Mouse (Mus musculus) G1E (cell line): ENCODE measurements around the gene Ifi213. TPM values are rescaled to one million over a fixed set of nuclear protein-coding genes. Genes with fewer than 3 reads are reported as not detected.
"Not testable (repeated sequence)": the region's sequence is repeated elsewhere in the genome, so short reads cannot be mapped to it uniquely, and the experiment has no call there.

ENCODE experiments used
- ATAC-seq: 2 replicates; pipeline ENCODE4 v1.8.0; 2016; ENCODE audit warnings: mild to moderate bottlenecking; ENCODE audit not compliant: insufficient number of reproducible peaks, poor library complexity, low FRiP score, severe bottlenecking; ENCODE audit errors: extremely low read depth
- DNase-seq: peaks from one replicate; pipeline ENCODE4 v3.0.0; 2012; ENCODE audit warnings: low spot score
- H3K27me3 ChIP-seq: 2 replicates; pipeline ENCODE4 v1.6.1; 2012; ENCODE audit warnings: mild to moderate bottlenecking, low read length, inconsistent platforms; ENCODE audit not compliant: insufficient read depth
- H3K36me3 ChIP-seq: replicated peaks from 2 replicates; pipeline ENCODE3; 2012; ENCODE audit warnings: mild to moderate bottlenecking, inconsistent platforms
- H3K4me1 ChIP-seq: 2 replicates; pipeline ENCODE4 v1.6.1; 2012; ENCODE audit warnings: low read depth, low read length, inconsistent platforms, mixed read lengths; ENCODE audit not compliant: insufficient read depth
- H3K4me3 ChIP-seq: 2 replicates; pipeline ENCODE4 v1.5.1; 2012; ENCODE audit warnings: low read depth, mild to moderate bottlenecking, inconsistent platforms, low read length, moderate library complexity, mixed read lengths
- H3K9me3 ChIP-seq: replicated peaks from 2 replicates; pipeline ENCODE4 v1.6.1; 2012; ENCODE audit warnings: inconsistent platforms
- CTCF ChIP-seq: IDR thresholded peaks from 2 replicates; pipeline ENCODE4 v1.5.1; 2012; ENCODE audit warnings: low read depth, low read length, inconsistent platforms, mixed read lengths
- GATA1 ChIP-seq: IDR thresholded peaks from 2 replicates; pipeline ENCODE4 v1.6.1; 2012; ENCODE audit warnings: borderline replicate concordance, low read length, inconsistent platforms, mixed read lengths
- GATA2 ChIP-seq: IDR thresholded peaks from 2 replicates; pipeline ENCODE4 v1.6.1; 2012; ENCODE audit warnings: low read depth, low read length, inconsistent platforms, borderline replicate concordance
- POLR2AphosphoS5 ChIP-seq: IDR thresholded peaks from 2 replicates; pipeline ENCODE4 v1.6.1; 2012; ENCODE audit warnings: low read depth, low read length, inconsistent platforms; ENCODE audit not compliant: insufficient replicate concordance
- TAL1 ChIP-seq: conservative IDR thresholded peaks from 2 replicates; pipeline ENCODE4 v1.6.1; 2012; ENCODE audit warnings: low read depth, low read length, inconsistent platforms, mixed read lengths
- polyA plus RNA-seq: library from polyadenylated mRNA; stranded (reverse); fragments of >175 nt; gene quantifications from 2 replicates; pipeline ENCODE4 v1.2.3, GENCODE M21; 2012
- total RNA-seq, 2 experiments: library from RNA; stranded (forward) in 1 of 2; stranded (reverse) in 1 of 2; fragments of 200-1000 nt in 1 of 2; fragments of >200 nt in 1 of 2; fragmentation: Nextera tagmentation in 1 of 2; gene quantifications; 2 replicates each; pipeline ENCODE4 v1.2.3; 2014 to 2017

The Ifi213 gene
- total and polyA plus RNA-seq, 3 experiments: 0.11 TPM; not detected in 2

DNA sequence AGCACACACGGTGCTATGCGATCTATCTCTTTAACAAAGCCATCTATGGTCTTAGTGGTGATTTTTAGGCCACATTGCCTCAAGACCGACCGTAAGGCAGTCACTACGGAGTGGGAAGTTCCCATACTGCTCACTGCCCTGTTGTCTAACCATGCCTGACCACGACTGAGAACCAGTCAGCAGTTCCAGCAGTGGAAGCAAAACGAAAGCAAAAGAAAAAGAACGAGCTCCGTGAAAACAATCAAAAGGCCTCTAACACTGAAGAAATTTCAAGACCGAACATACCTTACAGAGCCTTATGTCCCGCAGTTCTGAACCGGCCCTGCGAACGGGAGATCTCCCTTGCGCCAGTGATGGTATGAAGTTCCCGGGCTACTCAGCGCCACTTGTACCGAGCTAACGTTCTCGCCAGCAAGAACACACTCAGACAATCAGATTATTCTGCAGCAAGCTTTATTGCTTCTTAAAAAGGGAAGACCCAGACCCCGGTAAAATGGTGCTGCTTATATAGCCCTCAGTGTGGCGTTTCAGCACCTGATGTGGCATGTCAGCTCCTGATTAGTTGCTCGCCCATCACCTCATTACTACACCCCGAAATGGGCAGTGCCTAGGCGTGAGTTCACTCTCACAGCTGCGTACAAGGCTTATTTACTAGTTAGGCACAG lies 19.0 kb downstream of the Ifi213 start:
- no peak overlapping the region for H3K4me3 ChIP-seq
- H3K4me1 ChIP-seq: no peaks in the 10 kb centered on the region
- H3K36me3 ChIP-seq: no peaks in the 10 kb centered on the region
- peaks cover 20% of the 10 kb centered on the region for H3K9me3 ChIP-seq
- no peak for TF ChIP-seq POLR2AphosphoS5
- TF ChIP-seq CTCF: no peak
- TF ChIP-seq GATA1: no peak
- TF ChIP-seq GATA2: no peak
- TF ChIP-seq TAL1: no peak
- DNase-seq: no peak
- no peak for ATAC-seq
- no peaks in the 10 kb centered on the region for H3K27me3 ChIP-seq

DNA sequence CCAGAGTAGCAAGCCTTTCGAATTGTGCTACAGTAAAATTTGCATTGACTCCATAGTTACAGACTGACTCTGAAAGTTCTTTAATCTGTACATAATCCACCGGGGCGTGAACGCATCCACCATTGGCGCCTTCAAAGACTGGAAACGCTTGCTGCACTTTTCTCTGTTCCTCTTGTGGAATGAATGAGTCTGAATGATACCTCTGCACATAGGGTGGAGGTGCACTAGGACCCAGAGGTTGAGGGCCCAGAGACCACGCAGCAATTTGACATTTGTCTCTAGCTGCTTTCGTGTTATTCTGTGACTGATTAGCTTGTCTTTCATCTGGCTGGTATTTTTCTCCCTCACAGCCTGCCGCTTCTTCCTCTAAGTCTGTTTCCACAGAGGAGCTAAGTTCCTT lies 20.0 kb downstream of the Ifi213 start:
- peaks cover 20% of the 10 kb centered on the region for H3K9me3 ChIP-seq
- no peaks in the 10 kb centered on the region for H3K4me1 ChIP-seq
- no peak overlapping the region for H3K4me3 ChIP-seq
- H3K36me3 ChIP-seq: no peaks in the 10 kb centered on the region
- ATAC-seq (no peak), DNase-seq (no peak)
- TF ChIP-seq GATA1 (no peak), TAL1 (no peak), CTCF (no peak)
- H3K27me3 ChIP-seq: no peaks in the 10 kb centered on the region

DNA sequence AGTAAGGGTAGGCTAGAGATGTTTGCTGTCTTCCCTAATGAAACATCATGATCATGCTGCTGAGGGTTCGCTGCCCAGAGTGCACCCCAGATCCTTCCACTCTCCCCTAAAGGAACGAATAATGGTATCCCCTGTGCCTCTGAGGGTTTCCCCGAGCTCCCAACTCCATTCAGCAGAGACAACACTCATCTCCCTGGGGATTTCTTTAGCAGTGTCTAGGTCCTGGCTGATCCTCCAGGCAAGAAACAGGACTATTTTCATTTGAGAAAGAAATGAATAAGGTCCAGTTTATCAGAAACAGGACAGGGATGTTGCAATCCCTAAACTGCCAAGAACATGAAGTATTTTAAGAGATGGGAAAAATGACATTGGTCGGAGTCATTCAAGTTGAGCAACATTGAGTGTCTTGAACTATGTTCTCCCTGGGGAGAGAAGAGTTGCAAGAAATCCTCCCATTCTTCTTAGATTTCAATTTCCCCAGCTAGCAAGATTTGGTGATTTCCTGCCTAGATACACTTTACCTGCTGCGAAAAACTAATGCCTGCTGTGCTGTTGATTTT lies 48.5 kb downstream of the Ifi213 start:
- H3K4me3 ChIP-seq: not testable (repeated sequence)

DNA sequence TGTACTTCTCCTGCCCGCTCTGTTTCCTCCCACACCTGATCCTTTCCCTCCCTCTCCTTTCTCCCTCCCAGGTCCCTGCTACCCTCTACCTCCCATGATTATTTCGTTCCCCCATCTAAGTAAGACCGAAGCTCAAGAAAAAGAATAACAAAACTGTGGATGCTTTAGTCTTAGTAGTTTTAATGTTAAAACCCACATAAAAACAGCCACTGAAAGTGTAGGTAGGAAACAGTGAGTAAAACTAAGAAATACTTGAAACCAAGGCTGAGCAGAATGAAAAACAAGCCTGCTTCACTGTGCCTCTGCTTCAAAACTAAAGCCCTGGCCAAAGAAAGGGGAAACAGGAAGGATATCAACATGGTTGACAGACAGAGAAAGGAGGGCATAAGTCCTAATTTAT lies 50.3 kb downstream of the Ifi213 start:
- not testable (repeated sequence) for H3K4me3 ChIP-seq, DNase-seq, H3K27me3 ChIP-seq, H3K4me1 ChIP-seq, H3K36me3 ChIP-seq, H3K9me3 ChIP-seq, ATAC-seq

More for the DNA sequence above, 48.5 kb downstream of the Ifi213 start:
- ATAC-seq, H3K36me3 ChIP-seq, H3K4me1 ChIP-seq, H3K9me3 ChIP-seq, H3K27me3 ChIP-seq, DNase-seq: not testable (repeated sequence)

DNA sequence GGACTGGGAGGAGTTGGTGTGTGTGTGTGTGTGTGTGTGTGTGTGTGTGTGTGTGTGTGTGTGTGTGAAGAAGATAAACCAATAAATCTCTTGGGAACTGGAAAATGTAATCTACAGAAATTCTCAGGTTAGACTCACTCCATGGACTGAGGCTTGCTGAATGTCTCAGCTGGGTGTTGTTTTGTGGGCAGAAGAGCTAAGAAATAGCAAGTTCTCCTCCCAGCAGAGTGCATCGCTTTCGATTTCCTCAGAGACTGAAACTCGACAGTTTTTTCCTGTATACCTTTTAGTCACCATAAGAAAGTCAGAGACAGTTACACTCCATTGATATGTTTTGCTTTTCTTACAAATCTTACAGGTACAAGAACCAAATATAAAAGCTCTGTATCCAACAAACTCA lies 63.3 kb downstream of the Ifi213 start, which contains the start of gene Ifi214:
Gene Ifi214 (minus strand): TSS at position 167 of the 400 bp plus-strand sequence.
- not testable (repeated sequence) for DNase-seq, H3K4me1 ChIP-seq, H3K4me3 ChIP-seq, H3K36me3 ChIP-seq, H3K9me3 ChIP-seq, ATAC-seq, H3K27me3 ChIP-seq

DNA sequence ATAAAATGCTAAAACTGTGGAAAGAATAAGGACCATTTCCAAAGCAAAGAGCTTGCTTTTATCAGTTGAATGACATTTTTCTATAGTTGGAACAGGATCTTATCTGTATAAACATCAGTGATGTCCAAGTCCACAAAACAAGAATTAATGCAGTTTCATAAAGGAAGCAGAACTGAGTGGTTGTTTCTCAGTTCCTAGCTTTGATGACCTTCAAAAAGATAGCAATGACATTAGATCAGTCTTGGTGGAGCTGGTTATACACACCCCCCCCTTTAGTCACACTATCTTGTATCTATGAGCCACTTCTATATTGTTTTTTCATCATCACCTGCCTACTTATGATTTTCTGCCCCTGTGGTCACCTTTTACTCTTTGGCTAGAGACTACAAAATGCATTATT lies 77.6 kb downstream of the Ifi213 start:
- TF ChIP-seq GATA2 (no peak), CTCF (no peak), GATA1 (no peak), POLR2AphosphoS5 (no peak)
- no peak for DNase-seq
- Histone ChIP-seq H3K4me1 (no peaks in the 10 kb centered on the region), H3K9me3 (no peaks in the 10 kb centered on the region), H3K27me3 (no peaks in the 10 kb centered on the region), H3K4me3 (no peak overlapping the region), H3K36me3 (no peaks in the 10 kb centered on the region)
- no peak for ATAC-seq

Other genes with a start within 250 kb of the Ifi213 start
- gene Aim2, start 248.4 kb downstream of the Ifi213 start, total RNA-seq (2014; fragmentation: Nextera tagmentation): 8.1 TPM in 1 of 2 replicates, not detected in the other
- gene Aim2, start 248.4 kb downstream of the Ifi213 start, total RNA-seq (2017): not detected in 2 replicates
- not detected in 2 replicates for gene Aim2, start 248.4 kb downstream of the Ifi213 start, polyA plus RNA-seq
- gene Cadm3, start 231.6 kb downstream of the Ifi213 start, total RNA-seq (2014; fragmentation: Nextera tagmentation): not detected in 2 replicates
- gene Cadm3, start 231.6 kb downstream of the Ifi213 start, total RNA-seq (2017): 0.44 TPM in 1 of 2 replicates, not detected in the other
- gene Cadm3, start 231.6 kb downstream of the Ifi213 start, polyA plus RNA-seq: not detected in 2 replicates
- gene Ifi206, start 108.2 kb downstream of the Ifi213 start, total RNA-seq (2014; fragmentation: Nextera tagmentation): not detected in 2 replicates
- gene Ifi206, start 108.2 kb downstream of the Ifi213 start, total RNA-seq (2017): 0.05 and 0.06 TPM in 2 replicates
- gene Ifi206, start 108.2 kb downstream of the Ifi213 start, polyA plus RNA-seq: not detected in 2 replicates
- gene Ifi214, start 63.3 kb downstream of the Ifi213 start, total RNA-seq (2014; fragmentation: Nextera tagmentation): not detected in 2 replicates
- 0.06 and 0.16 TPM in 2 replicates for gene Ifi214, start 63.3 kb downstream of the Ifi213 start, total RNA-seq (2017)
- gene Ifi214, start 63.3 kb downstream of the Ifi213 start, polyA plus RNA-seq: not detected in 2 replicates
- gene Ifi209, start 31.6 kb upstream of the Ifi213 start, total RNA-seq (2014; fragmentation: Nextera tagmentation): not detected in 2 replicates
- 0.12 TPM in 1 of 2 replicates, not detected in the other for gene Ifi209, start 31.6 kb upstream of the Ifi213 start, total RNA-seq (2017)
- not detected in 2 replicates for gene Ifi209, start 31.6 kb upstream of the Ifi213 start, polyA plus RNA-seq
- gene Ifi208, start 74.4 kb upstream of the Ifi213 start, total RNA-seq (2014; fragmentation: Nextera tagmentation): not detected in 2 replicates
- 0.06 and 0.16 TPM in 2 replicates for gene Ifi208, start 74.4 kb upstream of the Ifi213 start, total RNA-seq (2017)
- not detected in 2 replicates for gene Ifi208, start 74.4 kb upstream of the Ifi213 start, polyA plus RNA-seq
- gene Ifi207, start 142.5 kb upstream of the Ifi213 start, total RNA-seq (2014; fragmentation: Nextera tagmentation): not detected in 2 replicates
- gene Ifi207, start 142.5 kb upstream of the Ifi213 start, total RNA-seq (2017): 0.06 and 0.11 TPM in 2 replicates
- not detected in 2 replicates for gene Ifi207, start 142.5 kb upstream of the Ifi213 start, polyA plus RNA-seq
- gene Ifi204, start 167.7 kb upstream of the Ifi213 start, total RNA-seq (2014; fragmentation: Nextera tagmentation): not detected in 2 replicates
- 0.06 TPM in 1 of 2 replicates, not detected in the other for gene Ifi204, start 167.7 kb upstream of the Ifi213 start, total RNA-seq (2017)
- not detected in 2 replicates for gene Ifi204, start 167.7 kb upstream of the Ifi213 start, polyA plus RNA-seq